Mouse (Mus musculus): ENCODE results near the gene Gm21883. TPM values are rescaled to one million over a fixed set of nuclear protein-coding genes. Genes with fewer than 3 reads are reported as not detected.
"Not testable (repeated sequence)": the region's sequence is repeated elsewhere in the genome, so short reads cannot be mapped to it uniquely, and the experiment has no call there.

The Gm21883 gene
- not detected in 2 replicates for polyA plus RNA-seq (2016; fragmentation: Nextera tagmentation; extraction: Ambion mirVana)

DNA sequence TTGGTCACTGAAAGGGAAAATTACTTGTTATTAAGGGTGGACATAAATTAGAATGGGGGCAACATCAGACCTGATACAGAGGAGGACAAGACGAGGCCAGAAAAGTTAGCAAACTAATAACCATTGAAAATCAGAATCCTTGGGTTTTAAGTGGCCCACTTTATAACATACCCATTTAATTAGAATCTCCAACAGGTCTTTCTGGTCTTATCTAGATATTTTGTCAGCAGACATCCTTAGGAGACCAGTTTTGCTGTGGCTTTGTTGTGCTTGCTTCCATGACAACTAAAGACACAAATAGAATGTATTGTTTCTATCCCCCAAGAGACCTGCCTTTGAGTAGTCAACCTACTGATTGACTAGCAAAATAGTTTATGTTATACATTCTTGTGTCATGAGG, at the start of gene Gm21883:
Gm21883 (minus strand) TSS at position 101 of the 400 bp plus-strand sequence.
- H3K27ac ChIP-seq; H3K9ac ChIP-seq; H3K4me2 ChIP-seq (replicated peaks); H3K4me3 ChIP-seq; ATAC-seq (ENCODE audit: low FRiP score); H3K36me3 ChIP-seq; H3K9me3 ChIP-seq (replicated peaks); H3K27me3 ChIP-seq; H3K4me1 ChIP-seq: not testable (repeated sequence)
- no CpG with 5 or more reads among the region's 1 CpGs for WGBS

DNA sequence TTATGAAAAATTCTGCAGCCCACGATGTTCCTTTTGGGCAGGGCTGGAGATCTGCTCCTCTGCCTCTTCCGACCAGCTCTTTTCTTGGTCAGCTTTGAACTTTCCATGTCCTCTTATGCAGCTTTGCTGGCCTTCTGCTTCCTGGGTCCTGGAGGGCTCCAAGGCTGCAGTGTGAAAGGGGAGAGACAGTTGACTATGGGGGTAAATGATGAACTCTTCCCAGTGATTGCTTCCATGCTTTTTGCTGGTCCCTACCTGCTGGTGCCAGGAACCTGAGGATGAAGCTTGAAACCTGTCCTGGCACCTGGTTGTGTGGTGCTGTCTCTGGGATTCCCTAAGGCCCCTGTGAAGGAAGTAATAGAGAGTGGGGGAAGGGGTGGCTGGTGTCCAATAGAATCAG, 44.7 kb upstream of the Gm21883 start, which contains the start of gene Spin2e:
Spin2e (minus strand) TSS at position 101 of the 400 bp plus-strand sequence.
- WGBS: 81% methylated on average over 2 of the region's 2 CpGs
- not testable (repeated sequence) for H3K9ac ChIP-seq; H3K36me3 ChIP-seq; H3K9me3 ChIP-seq (replicated peaks); H3K27me3 ChIP-seq; H3K4me3 ChIP-seq; ATAC-seq (ENCODE audit: low FRiP score); H3K4me2 ChIP-seq (replicated peaks); H3K4me1 ChIP-seq; H3K27ac ChIP-seq

Other genes starting within 250 kb of the Gm21883 start
- gene Btbd35f26, start 237.8 kb downstream of the Gm21883 start, polyA plus RNA-seq (2016; fragmentation: Nextera tagmentation; extraction: Ambion mirVana): not detected in 2 replicates
- gene Btbd35f19, start 190.4 kb downstream of the Gm21883 start, polyA plus RNA-seq (2016; fragmentation: Nextera tagmentation; extraction: Ambion mirVana): not detected in 2 replicates
- not detected in 2 replicates for gene Spin2e, start 44.6 kb upstream of the Gm21883 start, polyA plus RNA-seq (2016; fragmentation: Nextera tagmentation; extraction: Ambion mirVana)
- not detected in 2 replicates for gene Btbd35f25, start 142.9 kb upstream of the Gm21883 start, polyA plus RNA-seq (2016; fragmentation: Nextera tagmentation; extraction: Ambion mirVana)